Mouse (Mus musculus) layer of hippocampus, adult 11-12 months (tissue): ENCODE results near the gene Dclk1.
A peak's percentile ranks its signal among the peaks of the same experiment; 100 is the strongest.

ENCODE experiments used
- DNase-seq: peaks from one replicate; pipeline ENCODE4 v3.0.0; 2022; ENCODE audit warnings: low spot score

Dclk1 gene

GRCm38 (mm10) chr3:55333511-55333910 lies 91.3 kb downstream of the Dclk1 start:
- DNase-seq = no peak

- DNase-seq = peak; percentile 2
These were observed 94.7 kb downstream of the Dclk1 start for GRCm38 (mm10) chr3:55336895-55337294.

GRCm38 (mm10) chr3:55337671-55338070 lies 95.5 kb downstream of the Dclk1 start:
- DNase-seq = peak; percentile 6

- DNase-seq = no peak
These were observed 100.3 kb downstream of the Dclk1 start for GRCm38 (mm10) chr3:55342445-55342844.

- peak; percentile 71 for DNase-seq
These were observed 105.3 kb downstream of the Dclk1 start for GRCm38 (mm10) chr3:55347371-55348025.

- DNase-seq = no peak
These were observed 105.8 kb downstream of the Dclk1 start for GRCm38 (mm10) chr3:55348026-55348390.

GRCm38 (mm10) chr3:55350194-55350593 lies 108.0 kb downstream of the Dclk1 start:
- no peak for DNase-seq

GRCm38 (mm10) chr3:55351281-55352052 lies 109.3 kb downstream of the Dclk1 start:
- peak; percentile 62 for DNase-seq

- peak; percentile 38 for DNase-seq
These were observed 110.4 kb downstream of the Dclk1 start for GRCm38 (mm10) chr3:55352529-55352928.

- peak; percentile 51 for DNase-seq
These were observed 111.0 kb downstream of the Dclk1 start for GRCm38 (mm10) chr3:55353169-55353568.

- peak; percentile 78 for DNase-seq
These were observed 111.8 kb downstream of the Dclk1 start for GRCm38 (mm10) chr3:55353909-55354511.

GRCm38 (mm10) chr3:55354765-55355164 lies 112.6 kb downstream of the Dclk1 start:
- DNase-seq = peak; percentile 79

- DNase-seq = no peak
These were observed 116.3 kb downstream of the Dclk1 start for GRCm38 (mm10) chr3:55358486-55358885.

- DNase-seq = no peak
These were observed 118.7 kb downstream of the Dclk1 start for GRCm38 (mm10) chr3:55360836-55361235.

- DNase-seq = no peak
These were observed 125.0 kb downstream of the Dclk1 start for GRCm38 (mm10) chr3:55367166-55367565.

- no peak for DNase-seq
These were observed 127.0 kb downstream of the Dclk1 start for GRCm38 (mm10) chr3:55369156-55369555.

GRCm38 (mm10) chr3:55373689-55374088 lies 131.5 kb downstream of the Dclk1 start:
- DNase-seq = peak; percentile 79

- DNase-seq = no peak
These were observed 136.4 kb downstream of the Dclk1 start for GRCm38 (mm10) chr3:55378591-55378990.

- DNase-seq = no peak
These were observed 138.3 kb downstream of the Dclk1 start for GRCm38 (mm10) chr3:55380471-55380870.

GRCm38 (mm10) chr3:55392605-55393004 lies 150.4 kb downstream of the Dclk1 start:
- no peak for DNase-seq

GRCm38 (mm10) chr3:55393549-55393948 lies 151.4 kb downstream of the Dclk1 start:
- no peak for DNase-seq

- DNase-seq = no peak
These were observed 154.6 kb downstream of the Dclk1 start for GRCm38 (mm10) chr3:55396792-55397191.
